Mouse (Mus musculus) myocyte (in vitro differentiated cells): ENCODE results near the gene Jaml.

Experiments
- CEBPB ChIP-seq: IDR thresholded peaks from 2 replicates; pipeline ENCODE4 v1.6.1; 2011; ENCODE audit warnings: mild to moderate bottlenecking, moderate library complexity; ENCODE audit not compliant: poor library complexity, insufficient read depth, severe bottlenecking
- MAX ChIP-seq: IDR thresholded peaks from one replicate; pipeline ENCODE4 v1.6.1; 2011; ENCODE audit warnings: low read depth, mild to moderate bottlenecking, control low read depth
- MYOD1 ChIP-seq, 3 experiments: IDR thresholded peaks; one replicate each; pipeline ENCODE4 v1.6.1; 2011; ENCODE audit warnings: control low read depth in 2 of 3, low read depth in 2 of 3, mild to moderate bottlenecking in 2 of 3, moderate library complexity in 1 of 3; ENCODE audit not compliant: insufficient read length in 2 of 3, control insufficient read depth in 1 of 3
- POLR2A ChIP-seq: IDR thresholded peaks from one replicate; pipeline ENCODE4 v1.6.1; 2011; ENCODE audit warnings: low read depth, mild to moderate bottlenecking, control low read depth, moderate library complexity; ENCODE audit not compliant: insufficient read length
- POLR2AphosphoS2 ChIP-seq: IDR thresholded peaks from one replicate; pipeline ENCODE4 v1.6.1; 2011; ENCODE audit warnings: low read depth, control low read depth; ENCODE audit not compliant: insufficient read length
- REST ChIP-seq: IDR thresholded peaks from one replicate; pipeline ENCODE4 v1.6.1; 2011; ENCODE audit warnings: mild to moderate bottlenecking, control low read depth, moderate library complexity; ENCODE audit not compliant: insufficient read depth, insufficient read length
- SRF ChIP-seq: IDR thresholded peaks from one replicate; pipeline ENCODE4 v1.6.1; 2011; ENCODE audit warnings: low read depth; ENCODE audit not compliant: control insufficient read depth, insufficient read length
- TCF3 ChIP-seq: IDR thresholded peaks from one replicate; pipeline ENCODE4 v1.6.1; 2011; ENCODE audit warnings: low read depth, control low read depth; ENCODE audit not compliant: insufficient read length
- USF1 ChIP-seq: IDR thresholded peaks from one replicate; pipeline ENCODE4 v1.6.1; 2011; ENCODE audit warnings: low read depth, mild to moderate bottlenecking, control low read depth, moderate library complexity

GRCm38 (mm10) chr9:45085741-45086690, 7.0 kb downstream of the Jaml start:
- TF ChIP-seq POLR2A (no peak), TCF3 (no peak), REST (no peak), MAX (no peak), MYOD1 (IDR thresholded peaks at IDR 0.05; ENCODE audit: control insufficient read depth in 1 of 3, insufficient read length in 2 of 3, low read depth in 2 of 3) (no peak), POLR2AphosphoS2 (no peak), USF1 (no peak), CEBPB (no peak), SRF (no peak)
